9 mouse cellular contexts compared by ENCODE assay signal in the genomic region with DNA sequence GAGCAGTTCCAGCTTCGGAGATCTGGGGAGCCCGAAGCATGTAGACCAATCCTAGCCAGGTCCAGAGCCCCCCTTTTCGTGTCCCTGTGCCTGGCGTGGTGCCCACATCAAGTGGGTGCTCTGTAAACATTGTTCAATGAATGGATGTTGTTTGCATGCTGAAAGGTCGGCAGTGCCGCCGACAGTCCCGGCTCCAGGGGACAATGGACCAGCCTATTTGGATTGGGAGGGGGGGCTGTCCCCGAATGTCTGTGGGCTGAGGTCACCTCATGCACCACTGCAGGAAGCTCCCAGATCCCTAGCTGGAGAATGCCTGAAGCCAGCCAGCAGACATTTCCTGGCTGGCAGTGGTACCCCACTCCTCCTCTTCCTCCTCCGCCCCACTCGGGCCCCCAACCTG. TPM values are rescaled to one million over a fixed set of nuclear protein-coding genes. Genes with fewer than 3 reads are reported as not detected.
DNase-seq lines count a peak whose midpoint lies in the region; ATAC-seq and TF ChIP-seq lines count a peak whose summit lies in the region.
"Had no signal": no experiment of that assay in that cellular context is flagged by ENCODE, and none has a peak within 500 bp of the region (broad histone marks: within the 10 kb centered on the region; RNA-seq: fewer than 3 reads in every experiment).

No protein-coding gene starts in this region.

- no peak overlapping the region for H3K9ac ChIP-seq in hindbrain, embryonic 13.5 days
- H3K9ac ChIP-seq in hindbrain, embryonic 12.5 days, result no peak overlapping the region

- H3K27ac ChIP-seq in hindbrain, embryonic 13.5 days, result no peak overlapping the region
- no peak overlapping the region for H3K27ac ChIP-seq in hindbrain, embryonic 12.5 days
- H3K27ac ChIP-seq in embryonic facial prominence, embryonic 10.5 days (replicated peaks), result peak overlapping the region; percentile 40

- intact Hi-C loops in heart, postnatal 14 days (cut with DNase I), result no loop called here

- no peak for TF ChIP-seq POLR2A in lung, adult 2 months (IDR thresholded peaks at IDR 0.05; ENCODE audit: borderline replicate concordance, extremely low read depth, low read depth, low read length)

- no peak overlapping the region for H3K4me2 ChIP-seq in hindbrain, embryonic 13.5 days
- no peak overlapping the region for H3K4me2 ChIP-seq in hindbrain, embryonic 12.5 days (replicated peaks)

- no peak for DNase-seq in embryonic facial prominence, embryonic 10.5 days (ENCODE audit: low spot score)
- DNase-seq in heart, postnatal 14 days, result peak; percentile 22 to 46
- DNase-seq in lung, adult 2 months, result peak; percentile 63
- no peak for DNase-seq in testis, postnatal 14 days (ENCODE audit: low spot score)
- no peak for DNase-seq in T-cell, adult 2 months (ENCODE audit: low spot score)
- DNase-seq in right cerebral cortex, adult 2 months (ENCODE audit: low spot score in 2 of 2), result no peak

- ATAC-seq in hindbrain, embryonic 13.5 days (ENCODE audit: low FRiP score), result peak; percentile 24; the same call in 1 of the 2 replicates
- no peak for ATAC-seq in hindbrain, embryonic 12.5 days (ENCODE audit: low FRiP score)

- H3K9me3 ChIP-seq in hindbrain, embryonic 13.5 days, result no peaks in the 10 kb centered on the region
- H3K9me3 ChIP-seq in hindbrain, embryonic 12.5 days (replicated peaks), result no peaks in the 10 kb centered on the region
- no peaks in the 10 kb centered on the region for H3K9me3 ChIP-seq in embryonic facial prominence, embryonic 10.5 days

- H3K4me3 ChIP-seq in hindbrain, embryonic 13.5 days, result no peak overlapping the region
- H3K4me3 ChIP-seq in hindbrain, embryonic 12.5 days, result no peak overlapping the region
- no peak overlapping the region for H3K4me3 ChIP-seq in embryonic facial prominence, embryonic 10.5 days
- no peak overlapping the region for H3K4me3 ChIP-seq in lung, adult 2 months (replicated peaks; ENCODE audit: extremely low read depth, low read depth, low read length)

- no peaks in the 10 kb centered on the region for H3K36me3 ChIP-seq in hindbrain, embryonic 13.5 days
- H3K36me3 ChIP-seq in hindbrain, embryonic 12.5 days, result no peaks in the 10 kb centered on the region
- H3K36me3 ChIP-seq in embryonic facial prominence, embryonic 10.5 days (replicated peaks), result no peaks in the 10 kb centered on the region

- peaks cover 12% of the 10 kb centered on the region for H3K4me1 ChIP-seq in hindbrain, embryonic 13.5 days (replicated peaks)
- peaks cover 11% of the 10 kb centered on the region for H3K4me1 ChIP-seq in hindbrain, embryonic 12.5 days
- H3K4me1 ChIP-seq in embryonic facial prominence, embryonic 10.5 days, result peaks cover 13% of the 10 kb centered on the region
- peaks cover 14% of the 10 kb centered on the region for H3K4me1 ChIP-seq in lung, adult 2 months (ENCODE audit: control insufficient read depth, insufficient read depth, low read length)

- H3K27me3 ChIP-seq in hindbrain, embryonic 13.5 days, result no peaks in the 10 kb centered on the region
- H3K27me3 ChIP-seq in hindbrain, embryonic 12.5 days, result no peaks in the 10 kb centered on the region
- no peaks in the 10 kb centered on the region for H3K27me3 ChIP-seq in embryonic facial prominence, embryonic 10.5 days (replicated peaks; ENCODE audit: low read depth, poor library complexity, severe bottlenecking)

- no peak for TF ChIP-seq CTCF in lung, adult 2 months (IDR thresholded peaks at IDR 0.05; ENCODE audit: insufficient read depth, low read length)

- 47% methylated on average over 11 of the region's 11 CpGs for WGBS in hindbrain, embryonic 13.5 days
- 54% methylated on average over 11 of the region's 11 CpGs for WGBS in hindbrain, embryonic 12.5 days
- 57% methylated on average over 11 of the region's 11 CpGs for WGBS in embryonic facial prominence, embryonic 10.5 days
- WGBS in lung, adult 2 months, result 22% methylated on average over 11 of the region's 11 CpGs

RNA-seq across cellular contexts. Expression of a gene that starts 22.9 kb away (rescaled TPM):
- 0.12 TPM in 1 of 2 replicates, not detected in the other for polyA plus RNA-seq in hindbrain, embryonic 13.5 days (2015; fragmentation: Nextera tagmentation; extraction: Ambion mirVana)
- not detected in 2 replicates for polyA plus RNA-seq in hindbrain, embryonic 12.5 days (2016; fragmentation: Nextera tagmentation; extraction: Ambion mirVana)
- polyA plus RNA-seq in embryonic facial prominence, embryonic 10.5 days (2016; fragmentation: Nextera tagmentation; extraction: Ambion mirVana), result 0.11 TPM in 1 of 2 replicates, not detected in the other
- under 1 TPM; 0.14 to 0.29 TPM for total RNA-seq in heart, postnatal 14 days (2021)
- 2.9 TPM in 2 replicates for polyA plus RNA-seq in lung, adult 2 months (2012; rRNA removed)
- total RNA-seq: heart, adult 18-20 months had no signal

Comparison
In these comparisons a context has a peak if more than half of its experiments do, and no peak if none do; other contexts are left out.
1. DNase-seq: peak in heart, postnatal 14 days (2 of 2) and lung, adult 2 months (single experiment); none in embryonic facial prominence, embryonic 10.5 days (single experiment), testis, postnatal 14 days (single experiment), T-cell, adult 2 months (single experiment) and right cerebral cortex, adult 2 months (0 of 2).